Mouse (Mus musculus) MEL (cell line): ENCODE measurements around the gene Arhgap18. TPM values are rescaled to one million over a fixed set of nuclear protein-coding genes. Genes with fewer than 3 reads are reported as not detected.

Experiments
- DNase-seq: peaks from one replicate; pipeline ENCODE4 v3.0.0; 2011; ENCODE audit warnings: low read depth, low spot score
- H3K27ac ChIP-seq: 2 replicates; pipeline ENCODE4 v1.5.1; 2012; ENCODE audit warnings: low read depth, mild to moderate bottlenecking, control low read depth, low read length, moderate library complexity; ENCODE audit not compliant: control insufficient read depth
- H3K27me3 ChIP-seq, 2 experiments: fragments of 150-350 bp in 1 of 2; sonication (generic) in 1 of 2; 2 replicates each; pipeline ENCODE4 v1.6.1; 2012; ENCODE audit warnings: low read length in 2 of 2, mild to moderate bottlenecking in 2 of 2, improper control_type of control experiment in 1 of 2, moderate library complexity in 1 of 2; ENCODE audit not compliant: insufficient read depth in 2 of 2, control insufficient read depth in 1 of 2
- H3K36me3 ChIP-seq, 2 experiments: 2 replicates each; pipeline ENCODE4 v1.6.1; 2012 to 2014; ENCODE audit warnings: low read length in 2 of 2, improper control_type of control experiment in 1 of 2, inconsistent platforms in 1 of 2, mild to moderate bottlenecking in 1 of 2; ENCODE audit not compliant: insufficient read depth in 2 of 2, control insufficient read depth in 1 of 2
- H3K4me1 ChIP-seq, 2 experiments: fragments of 150-350 bp in 1 of 2; sonication (generic) in 1 of 2; 2 replicates each; pipeline ENCODE4 v1.6.1; 2012; ENCODE audit warnings: low read length in 2 of 2, improper control_type of control experiment in 1 of 2, mild to moderate bottlenecking in 1 of 2; ENCODE audit not compliant: insufficient read depth in 2 of 2, control insufficient read depth in 1 of 2
- H3K4me3 ChIP-seq, 2 experiments: fragments of 150-350 bp in 1 of 2; sonication (generic) in 1 of 2; 2 replicates each; pipeline ENCODE4 v1.5.1; 2012; ENCODE audit warnings: low read depth in 2 of 2, low read length in 2 of 2, mild to moderate bottlenecking in 2 of 2, moderate library complexity in 2 of 2, control low read depth in 1 of 2, improper control_type of control experiment in 1 of 2; ENCODE audit not compliant: control insufficient read depth in 1 of 2, insufficient read depth in 1 of 2
- H3K79me2 ChIP-seq: 2 replicates; pipeline ENCODE4 v1.6.1; 2012; ENCODE audit warnings: mild to moderate bottlenecking, low read length, moderate library complexity; ENCODE audit not compliant: control insufficient read depth, poor library complexity, insufficient read depth
- H3K9ac ChIP-seq: 2 replicates; pipeline ENCODE4 v1.6.1; 2012; ENCODE audit warnings: low read depth, mild to moderate bottlenecking, control low read depth, low read length, moderate library complexity; ENCODE audit not compliant: control insufficient read depth, poor library complexity, severe bottlenecking
- H3K9me3 ChIP-seq: fragments of 150-350 bp; sonication (generic); replicated peaks from 2 replicates; pipeline ENCODE4 v1.6.1; 2012; ENCODE audit warnings: mild to moderate bottlenecking, low read length, improper control_type of control experiment, moderate library complexity; ENCODE audit not compliant: insufficient read depth
- CHD1 ChIP-seq: IDR thresholded peaks from 2 replicates; pipeline ENCODE4 v1.6.1; 2012; ENCODE audit warnings: low read depth, mild to moderate bottlenecking, inconsistent platforms, low read length, improper control_type of control experiment
- CHD2 ChIP-seq: IDR thresholded peaks from 2 replicates; pipeline ENCODE4 v1.6.1; 2011; ENCODE audit warnings: low read length, improper control_type of control experiment
- E2F4 ChIP-seq: IDR thresholded peaks from 2 replicates; pipeline ENCODE4 v1.6.1; 2011; ENCODE audit warnings: low read depth, low read length, improper control_type of control experiment, borderline replicate concordance
- EP300 ChIP-seq, 2 experiments: IDR thresholded peaks; 2 replicates each; pipeline ENCODE4 v1.6.1; 2011; ENCODE audit warnings: improper control_type of control experiment in 2 of 2, low read length in 2 of 2, low read depth in 1 of 2, mild to moderate bottlenecking in 1 of 2
- ETS1 ChIP-seq: IDR thresholded peaks from 2 replicates; pipeline ENCODE4 v1.6.1; 2012; ENCODE audit warnings: low read depth, mild to moderate bottlenecking, inconsistent platforms, low read length, improper control_type of control experiment, moderate library complexity
- GABPA ChIP-seq: IDR thresholded peaks from 2 replicates; pipeline ENCODE4 v1.6.1; 2012; ENCODE audit warnings: low read depth, mild to moderate bottlenecking, inconsistent platforms, low read length, improper control_type of control experiment, moderate library complexity
- GATA1 ChIP-seq: IDR thresholded peaks from 2 replicates; pipeline ENCODE4 v1.6.1; 2011; ENCODE audit warnings: low read depth, low read length, improper control_type of control experiment
- HCFC1 ChIP-seq: IDR thresholded peaks from 2 replicates; pipeline ENCODE4 v1.6.1; 2012; ENCODE audit warnings: low read depth, mild to moderate bottlenecking, inconsistent platforms, low read length, improper control_type of control experiment, moderate library complexity
- JUND ChIP-seq: IDR thresholded peaks from 2 replicates; pipeline ENCODE4 v1.6.1; 2011; ENCODE audit warnings: low read depth, mild to moderate bottlenecking, improper control_type of control experiment, low read length
- KAT2A ChIP-seq: conservative IDR thresholded peaks from 2 replicates; pipeline ENCODE4 v1.6.1; 2012; ENCODE audit warnings: low read depth, low read length, improper control_type of control experiment, inconsistent platforms
- MAX ChIP-seq: IDR thresholded peaks from 2 replicates; pipeline ENCODE4 v1.6.1; 2011; ENCODE audit warnings: low read length, improper control_type of control experiment
- MAZ ChIP-seq: IDR thresholded peaks from 2 replicates; pipeline ENCODE4 v1.6.1; 2012; ENCODE audit warnings: low read depth, mild to moderate bottlenecking, inconsistent platforms, low read length, improper control_type of control experiment
- MYB ChIP-seq: IDR thresholded peaks from 2 replicates; pipeline ENCODE4 v1.6.1; 2011; ENCODE audit warnings: mild to moderate bottlenecking, low read depth, low read length, improper control_type of control experiment
- NRF1 ChIP-seq: IDR thresholded peaks from 2 replicates; pipeline ENCODE4 v1.6.1; 2014; ENCODE audit warnings: low read depth, mild to moderate bottlenecking, inconsistent platforms, low read length, improper control_type of control experiment, moderate library complexity; ENCODE audit not compliant: poor library complexity, insufficient read depth, severe bottlenecking
- POLR2A ChIP-seq, 2 experiments: IDR thresholded peaks; 2 replicates each; pipeline ENCODE4 v1.6.1; 2011 to 2012; ENCODE audit warnings: low read length in 2 of 2, mild to moderate bottlenecking in 2 of 2, control low read depth in 1 of 2, improper control_type of control experiment in 1 of 2, low read depth in 1 of 2, moderate library complexity in 1 of 2; ENCODE audit not compliant: control insufficient read depth in 1 of 2, insufficient read depth in 1 of 2, poor library complexity in 1 of 2
- POLR2AphosphoS2 ChIP-seq: IDR thresholded peaks from 2 replicates; pipeline ENCODE4 v1.6.1; 2011; ENCODE audit warnings: low read length, improper control_type of control experiment
- RAD21 ChIP-seq: IDR thresholded peaks from 2 replicates; pipeline ENCODE4 v1.6.1; 2011; ENCODE audit warnings: mild to moderate bottlenecking, low read depth, low read length, improper control_type of control experiment
- RCOR1 ChIP-seq: IDR thresholded peaks from 2 replicates; pipeline ENCODE4 v1.6.1; 2012; ENCODE audit warnings: low read depth, mild to moderate bottlenecking, inconsistent platforms, low read length, improper control_type of control experiment
- SIN3A ChIP-seq: IDR thresholded peaks from 2 replicates; pipeline ENCODE4 v1.6.1; 2012; ENCODE audit warnings: low read length, improper control_type of control experiment, inconsistent platforms
- SMC3 ChIP-seq: IDR thresholded peaks from 2 replicates; pipeline ENCODE4 v1.6.1; 2011; ENCODE audit warnings: low read depth, low read length, improper control_type of control experiment
- TAL1 ChIP-seq: IDR thresholded peaks from 2 replicates; pipeline ENCODE4 v1.6.1; 2012; ENCODE audit warnings: mild to moderate bottlenecking, inconsistent platforms, low read length, moderate library complexity, mixed read lengths
- UBTF ChIP-seq: IDR thresholded peaks from 2 replicates; pipeline ENCODE4 v1.6.1; 2012; ENCODE audit warnings: low read depth, mild to moderate bottlenecking, inconsistent platforms, low read length, improper control_type of control experiment, moderate library complexity, borderline replicate concordance; ENCODE audit not compliant: insufficient read depth
- USF2 ChIP-seq, 2 experiments: IDR thresholded peaks; 2 replicates each; pipeline ENCODE4 v1.6.1; 2011 to 2012; ENCODE audit warnings: improper control_type of control experiment in 2 of 2, low read length in 2 of 2, borderline replicate concordance in 1 of 2, inconsistent platforms in 1 of 2, low read depth in 1 of 2, mild to moderate bottlenecking in 1 of 2; ENCODE audit not compliant: insufficient read depth in 1 of 2
- ZC3H11A ChIP-seq: IDR thresholded peaks from 2 replicates; pipeline ENCODE4 v1.6.1; 2012; ENCODE audit warnings: low read depth, mild to moderate bottlenecking, inconsistent platforms, low read length, improper control_type of control experiment
- ZKSCAN1 ChIP-seq: IDR thresholded peaks from 2 replicates; pipeline ENCODE4 v1.6.1; 2012; ENCODE audit warnings: low read depth, mild to moderate bottlenecking, inconsistent platforms, low read length, improper control_type of control experiment, moderate library complexity
- ZMIZ1 ChIP-seq: IDR thresholded peaks from 2 replicates; pipeline ENCODE4 v1.6.1; 2012; ENCODE audit warnings: low read depth, mild to moderate bottlenecking, inconsistent platforms, low read length, improper control_type of control experiment, moderate library complexity
- polyA plus RNA-seq, 2 experiments: library from polyadenylated mRNA; stranded (reverse) in 1 of 2; unstranded in 1 of 2; fragments of >175 nt in 1 of 2; fragments of >200 nt in 1 of 2; gene quantifications; 2 replicates each; pipeline versions ENCODE4 v1.2.1 to v1.2.4; 2012; ENCODE audit warnings: low replicate concordance in 2 of 2, low read depth in 1 of 2; ENCODE audit not compliant: insufficient read length in 2 of 2, insufficient read depth in 1 of 2, missing spikeins in 1 of 2
- total RNA-seq: library from RNA; depleted of rRNA; stranded (reverse); fragments of 300-350 nt; gene quantifications from 2 replicates; pipeline ENCODE4 v1.2.3, GENCODE M21; 2012

Arhgap18 gene
- total and polyA plus RNA-seq, 3 experiments: 3.4 to 4.4 TPM; not detected in 1

- no peaks in the 10 kb centered on the region for H3K9me3 ChIP-seq
- no peak overlapping the region for H3K4me3 ChIP-seq
- peaks cover 0 to 2% of the 10 kb centered on the region in 2 experiments; a peak in 1 of 4 replicates for H3K36me3 ChIP-seq
- no peak for TF ChIP-seq POLR2A (IDR thresholded peaks at IDR 0.05; ENCODE audit: control insufficient read depth in 1 of 2, insufficient read depth in 1 of 2, low read depth in 1 of 2, low read length in 2 of 2, poor library complexity in 1 of 2)
- no peak for TF ChIP-seq CHD2
- no peak for TF ChIP-seq POLR2AphosphoS2
- no peak for TF ChIP-seq USF2 (IDR thresholded peaks at IDR 0.05; ENCODE audit: borderline replicate concordance in 1 of 2, insufficient read depth in 1 of 2, low read depth in 1 of 2, low read length in 2 of 2)
- no peak for TF ChIP-seq KAT2A
- TF ChIP-seq MAZ: no peak
- no peak for TF ChIP-seq RAD21
- TF ChIP-seq GABPA: no peak
- no peak for TF ChIP-seq HCFC1
- no peak for TF ChIP-seq ZMIZ1
- TF ChIP-seq SMC3: no peak
- TF ChIP-seq RCOR1: no peak
- TF ChIP-seq ZC3H11A: no peak
- TF ChIP-seq TAL1: no peak
- TF ChIP-seq JUND: no peak
- TF ChIP-seq, all 39 proteins: peak for 0
- Histone ChIP-seq H3K27ac (no peak overlapping the region), H3K27me3 (no peaks in the 10 kb centered on the region), H3K79me2 (no peaks in the 10 kb centered on the region), H3K4me1 (no peaks in the 10 kb centered on the region), H3K9ac (no peak overlapping the region)
- no peak for DNase-seq
Measured at GRCm38 (mm10) chr10:26820326-26820725, 67.1 kb downstream of the Arhgap18 start.

GRCm38 (mm10) chr10:26820936-26821335 is 67.7 kb downstream of the Arhgap18 start:
- Histone ChIP-seq H3K4me1 (no peaks in the 10 kb centered on the region), H3K27me3 (no peaks in the 10 kb centered on the region), H3K27ac (no peak overlapping the region), H3K9ac (no peak overlapping the region), H3K36me3 (peaks cover 0 to 2% of the 10 kb centered on the region in 2 experiments; a peak in 1 of 4 replicates), H3K9me3 (no peaks in the 10 kb centered on the region), H3K79me2 (no peaks in the 10 kb centered on the region), H3K4me3 (no peak overlapping the region)
- TF ChIP-seq ZKSCAN1 (no peak), EP300 (IDR thresholded peaks at IDR 0.05; ENCODE audit: low read depth in 1 of 2, low read length in 2 of 2) (no peak), ETS1 (no peak), NRF1 (no peak), UBTF (no peak), POLR2A (IDR thresholded peaks at IDR 0.05; ENCODE audit: control insufficient read depth in 1 of 2, insufficient read depth in 1 of 2, low read depth in 1 of 2, low read length in 2 of 2, poor library complexity in 1 of 2) (no peak), ZC3H11A (no peak), USF2 (IDR thresholded peaks at IDR 0.05; ENCODE audit: borderline replicate concordance in 1 of 2, insufficient read depth in 1 of 2, low read depth in 1 of 2, low read length in 2 of 2) (no peak), MAZ (no peak), POLR2AphosphoS2 (no peak), GATA1 (no peak), GABPA (no peak), MAX (no peak), RCOR1 (no peak), CHD1 (no peak), E2F4 (no peak), SMC3 (no peak), SIN3A (no peak), MYB (no peak)
- no peak for DNase-seq
